ENCODE assay signal across 21 mouse cellular contexts in the genomic region with DNA sequence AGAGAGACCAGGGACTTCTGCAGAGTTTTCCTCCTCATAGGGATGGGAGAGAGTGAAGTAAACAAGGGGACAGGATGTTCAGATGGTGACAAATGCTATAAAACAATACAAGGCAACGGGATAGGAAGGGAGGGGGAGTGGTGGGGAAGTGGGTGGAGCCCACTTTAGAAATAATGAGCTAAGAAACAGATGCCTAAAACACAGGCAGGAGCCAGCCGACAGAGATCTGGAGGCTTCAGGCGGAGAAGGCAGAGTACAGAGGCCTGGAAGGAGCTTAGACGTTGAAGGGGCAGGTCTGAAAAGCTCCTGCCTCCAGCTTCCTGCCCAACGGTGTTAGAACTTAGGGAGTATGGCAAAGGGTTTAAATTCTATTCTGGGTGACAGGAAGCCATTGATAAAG. TPM values are rescaled to one million over a fixed set of nuclear protein-coding genes. Genes with fewer than 3 reads are reported as not detected.
DNase-seq lines count a peak whose midpoint lies in the region; ATAC-seq and TF ChIP-seq lines count a peak whose summit lies in the region.
"Had no signal": no experiment of that assay in that cellular context is flagged by ENCODE, and none has a peak within 500 bp of the region (broad histone marks: within the 10 kb centered on the region; RNA-seq: fewer than 3 reads in every experiment).

No protein-coding gene starts in this region.

- no peak overlapping the region for H3K4me2 ChIP-seq in kidney, postnatal 0 days (ENCODE audit: low read length)
- no peak overlapping the region for H3K4me2 ChIP-seq in kidney, embryonic 16.5 days (replicated peaks; ENCODE audit: low read depth, low read length)
- H3K4me2 ChIP-seq: limb, embryonic 12.5 days; midbrain, embryonic 11.5 days had no signal

- 22% methylated on average over 5 of the region's 5 CpGs for WGBS in kidney, postnatal 0 days
- WGBS in kidney, embryonic 16.5 days = 27% methylated on average over 5 of the region's 5 CpGs

- no peak for ATAC-seq in kidney, postnatal 0 days (replicated peaks; ENCODE audit: low FRiP score, low read depth)
- no peak for ATAC-seq in kidney, embryonic 16.5 days (ENCODE audit: low FRiP score, low TSS enrichment)
- no peak for ATAC-seq in CD4-positive, CD25-positive, alpha-beta regulatory T cell, adult 4 months

- no peak overlapping the region for H3K9ac ChIP-seq in kidney, postnatal 0 days (ENCODE audit: low read depth, low read length)
- no peak overlapping the region for H3K9ac ChIP-seq in kidney, embryonic 16.5 days (replicated peaks; ENCODE audit: low read length)
- H3K9ac ChIP-seq: limb, embryonic 12.5 days had no signal

- no peak overlapping the region for H3K4me3 ChIP-seq in kidney, postnatal 0 days (replicated peaks; ENCODE audit: low read depth, low read length)
- H3K4me3 ChIP-seq in kidney, embryonic 16.5 days (ENCODE audit: low read length) = no peak overlapping the region
- H3K4me3 ChIP-seq: forebrain, embryonic 10.5 days; limb, embryonic 12.5 days had no signal

- H3K9me3 ChIP-seq in kidney, postnatal 0 days (replicated peaks; ENCODE audit: low read length) = no peaks in the 10 kb centered on the region
- H3K9me3 ChIP-seq in kidney, embryonic 16.5 days (ENCODE audit: low read length) = no peaks in the 10 kb centered on the region
- H3K9me3 ChIP-seq: forebrain, embryonic 10.5 days; limb, embryonic 12.5 days had no signal

- DNase-seq in kidney, postnatal 0 days (ENCODE audit: low spot score) = peak; percentile 33
- peak; percentile 44 for DNase-seq in brain, adult 2 months (ENCODE audit: low read depth, low spot score)
- DNase-seq in heart, adult 8-10 months (ENCODE audit: low spot score) = peak; percentile 65
- peak; percentile 29 for DNase-seq in heart, postnatal 4 days
- DNase-seq in Muller cell, postnatal 12 days (ENCODE audit: inconsistent ontology term) = no peak
- no peak for DNase-seq in yolk sac, embryonic 10.5 days (ENCODE audit: low spot score)
- DNase-seq: adrenal gland, postnatal 10 days; cerebellum, adult 8-10 months; kidney, postnatal 25 days had no signal

- no peaks in the 10 kb centered on the region for H3K4me1 ChIP-seq in kidney, postnatal 0 days (replicated peaks; ENCODE audit: insufficient read depth, low read length)
- H3K4me1 ChIP-seq in kidney, embryonic 16.5 days (ENCODE audit: insufficient read depth, low read length) = no peaks in the 10 kb centered on the region
- H3K4me1 ChIP-seq: forebrain, embryonic 10.5 days; limb, embryonic 12.5 days had no signal

- H3K27me3 ChIP-seq in kidney, postnatal 0 days (ENCODE audit: insufficient read depth, low read length) = no peaks in the 10 kb centered on the region
- H3K27me3 ChIP-seq in kidney, embryonic 16.5 days (ENCODE audit: insufficient read depth, low read length) = no peaks in the 10 kb centered on the region
- H3K27me3 ChIP-seq: limb, embryonic 12.5 days had no signal

- H3K27ac ChIP-seq in kidney, postnatal 0 days = no peak overlapping the region
- no peak overlapping the region for H3K27ac ChIP-seq in kidney, embryonic 16.5 days (ENCODE audit: low read length)
- H3K27ac ChIP-seq: forebrain, embryonic 10.5 days; limb, embryonic 12.5 days had no signal

- H3K36me3 ChIP-seq in kidney, postnatal 0 days (ENCODE audit: insufficient read depth, low read length) = no peaks in the 10 kb centered on the region
- no peaks in the 10 kb centered on the region for H3K36me3 ChIP-seq in kidney, embryonic 16.5 days (ENCODE audit: insufficient read depth, low read length)
- H3K36me3 ChIP-seq: forebrain, embryonic 10.5 days; limb, embryonic 12.5 days had no signal

- no peak for TF ChIP-seq CTCF in kidney, postnatal 0 days (IDR thresholded peaks at IDR 0.05; ENCODE audit: low read depth)

RNA-seq across cellular contexts. Expression of a gene that starts 28.7 kb away (rescaled TPM):
- 0.05 and 0.09 TPM in 2 replicates for polyA plus RNA-seq in kidney, postnatal 0 days (2015; fragmentation: Nextera tagmentation; extraction: Ambion mirVana)
- polyA plus RNA-seq in kidney, embryonic 16.5 days (2015; fragmentation: Nextera tagmentation; extraction: Ambion mirVana) = not detected in 2 replicates
- total RNA-seq in heart, adult 8-10 months (2022) = not detected
- total RNA-seq in heart, postnatal 4 days (2021) = not detected
- under 1 TPM in 1 of 2 experiments, not detected in 1; 0.20 TPM for polyA plus RNA-seq in CD4-positive, CD25-positive, alpha-beta regulatory T cell, adult 4 months (2017; shearing (Covaris generic))
- total RNA-seq: adrenal gland, postnatal 10 days; hematopoietic stem cell, adult 5-6 weeks; layer of hippocampus, postnatal 25 days; MEL had no signal
- polyA plus RNA-seq: embryonic facial prominence, embryonic 14.5 days; forebrain, embryonic 10.5 days; intestine, embryonic 14.5 days; limb, embryonic 12.5 days; liver, embryonic 16.5 days; midbrain, embryonic 11.5 days; stomach, embryonic 14.5 days had no signal

Comparison
In these comparisons a context has a peak if more than half of its experiments do, and no peak if none do; other contexts are left out.
1. DNase-seq: peak in kidney, postnatal 0 days (single experiment), brain, adult 2 months (single experiment), heart, adult 8-10 months (single experiment) and heart, postnatal 4 days (single experiment); none in Muller cell, postnatal 12 days (single experiment) and yolk sac, embryonic 10.5 days (single experiment).